Mouse (Mus musculus) retina, postnatal 7 days (tissue): ENCODE data around the gene Cdc25a.
A peak's percentile ranks its signal among the peaks of the same experiment; 100 is the strongest.

Experiments used
- DNase-seq: peaks from one replicate; pipeline ENCODE4 v3.0.0-alpha.2; 2012; ENCODE audit warnings: low read depth, low spot score

The Cdc25a gene

GRCm38 (mm10) chr9:109892651-109893250, 17.4 kb downstream of the Cdc25a start:
- peak; percentile 54 for DNase-seq

- peak; percentile 67 for DNase-seq
Observed at GRCm38 (mm10) chr9:109894413-109895090, 19.2 kb downstream of the Cdc25a start.

- no peak for DNase-seq
Observed at GRCm38 (mm10) chr9:109895593-109895992, 20.2 kb downstream of the Cdc25a start.

GRCm38 (mm10) chr9:109896253-109897150, 21.1 kb downstream of the Cdc25a start:
- DNase-seq, result no peak

GRCm38 (mm10) chr9:109898027-109898426, 22.6 kb downstream of the Cdc25a start:
- DNase-seq, result no peak

DNA sequence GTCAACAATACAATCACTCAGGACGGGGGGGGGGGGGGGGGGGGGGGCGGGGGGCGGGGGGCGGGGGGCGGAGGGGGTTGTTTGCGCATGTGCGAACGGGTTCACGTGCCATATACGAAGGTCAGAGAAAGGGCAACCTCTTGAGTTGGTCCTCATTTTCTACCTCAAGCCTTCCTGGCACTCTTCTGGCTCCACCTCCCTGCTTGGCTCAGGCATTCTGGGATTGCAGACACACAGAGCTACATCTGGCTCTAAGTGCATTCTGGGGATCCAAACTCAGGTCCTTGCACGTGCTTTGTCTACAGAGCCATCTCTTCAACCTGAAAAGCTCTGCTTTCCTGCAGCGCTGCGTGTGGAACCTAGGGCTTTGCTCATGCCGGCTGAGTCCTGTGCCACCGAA, 24.0 kb downstream of the Cdc25a start:
- DNase-seq, result no peak

GRCm38 (mm10) chr9:109899774-109900173, 24.4 kb downstream of the Cdc25a start:
- no peak for DNase-seq

DNA sequence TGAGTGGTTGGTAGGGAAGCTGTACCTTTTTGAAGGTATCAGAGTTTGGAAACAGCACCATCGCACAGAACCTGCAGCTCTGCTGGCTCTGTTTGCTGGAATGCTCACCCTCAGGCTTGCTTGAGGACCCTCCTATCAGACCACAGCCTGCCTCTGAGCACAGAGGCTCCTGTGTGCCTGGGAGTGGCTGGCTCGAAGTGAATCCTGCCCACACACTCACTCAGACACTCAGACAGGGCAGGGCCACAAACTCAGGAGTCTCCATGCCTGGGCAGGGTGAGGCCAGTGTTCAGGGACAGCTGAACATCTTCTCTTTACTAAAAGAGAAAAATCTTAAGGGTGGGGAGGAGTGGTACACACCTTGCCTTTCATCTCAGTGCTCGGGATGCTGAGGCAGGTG, 25.2 kb downstream of the Cdc25a start:
- DNase-seq, result no peak

GRCm38 (mm10) chr9:109902246-109902645, 26.9 kb downstream of the Cdc25a start:
- DNase-seq, result no peak

DNA sequence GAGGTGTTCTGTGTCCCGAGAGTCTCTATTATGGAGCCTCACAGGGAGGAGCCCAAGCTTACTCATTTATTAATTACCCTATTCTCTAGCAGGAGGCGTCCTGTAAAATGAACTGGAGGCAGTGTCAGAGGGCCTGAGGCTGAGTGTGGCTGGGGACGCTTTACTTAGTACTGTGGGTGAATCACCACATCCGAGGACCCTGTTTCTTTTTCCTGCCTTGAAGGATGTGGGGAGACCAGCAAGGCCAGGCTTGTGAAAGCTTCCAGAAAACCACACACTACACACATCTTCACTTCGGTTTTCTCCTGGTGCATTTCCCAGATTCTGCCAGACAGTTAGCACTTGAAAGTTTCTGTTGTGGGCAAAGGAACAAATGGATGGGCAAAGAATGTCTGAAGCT, 27.4 kb downstream of the Cdc25a start:
- DNase-seq, result no peak

DNA sequence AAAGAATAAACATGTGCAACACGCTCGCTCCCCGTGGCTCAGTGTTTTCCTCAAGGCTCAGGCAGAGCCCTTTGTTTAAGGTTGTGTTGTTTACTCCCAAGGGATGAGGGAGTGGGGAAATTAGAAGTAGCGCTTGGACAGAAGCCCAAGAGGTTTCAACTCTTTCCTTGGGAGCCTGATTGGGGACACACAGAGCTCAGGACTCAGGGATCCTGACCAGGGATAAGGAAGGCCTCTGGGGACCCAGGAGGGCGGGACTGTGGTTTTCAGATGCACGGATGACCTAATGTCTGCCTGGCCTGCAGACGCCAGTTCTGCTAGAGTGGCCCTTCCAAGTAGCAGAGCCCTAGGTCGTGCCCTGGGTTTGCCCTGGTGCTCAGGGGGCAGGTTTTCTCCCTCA, 31.9 kb downstream of the Cdc25a start:
- DNase-seq, result no peak

GRCm38 (mm10) chr9:109907774-109908465, 32.5 kb downstream of the Cdc25a start:
- DNase-seq, result no peak

DNA sequence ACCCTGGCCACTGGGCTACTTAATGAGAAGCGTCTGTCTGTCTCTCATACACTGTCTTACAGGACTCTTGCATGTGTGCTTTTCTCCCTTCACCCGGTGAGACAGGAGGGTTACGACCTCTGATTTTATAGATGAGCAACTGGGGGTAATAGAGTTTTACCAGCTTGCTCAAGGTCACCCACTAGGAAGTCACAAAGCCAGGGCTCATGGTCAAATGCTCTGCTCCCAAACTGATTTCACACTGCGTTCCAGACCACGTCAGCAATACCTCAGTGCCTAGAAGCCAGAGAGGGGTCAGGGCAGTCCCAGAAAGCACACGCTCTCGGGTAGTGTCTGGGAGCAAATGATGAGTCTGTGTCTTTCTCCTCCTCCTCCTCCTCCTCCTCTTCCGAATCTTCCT, 33.7 kb downstream of the Cdc25a start:
- no peak for DNase-seq

DNA sequence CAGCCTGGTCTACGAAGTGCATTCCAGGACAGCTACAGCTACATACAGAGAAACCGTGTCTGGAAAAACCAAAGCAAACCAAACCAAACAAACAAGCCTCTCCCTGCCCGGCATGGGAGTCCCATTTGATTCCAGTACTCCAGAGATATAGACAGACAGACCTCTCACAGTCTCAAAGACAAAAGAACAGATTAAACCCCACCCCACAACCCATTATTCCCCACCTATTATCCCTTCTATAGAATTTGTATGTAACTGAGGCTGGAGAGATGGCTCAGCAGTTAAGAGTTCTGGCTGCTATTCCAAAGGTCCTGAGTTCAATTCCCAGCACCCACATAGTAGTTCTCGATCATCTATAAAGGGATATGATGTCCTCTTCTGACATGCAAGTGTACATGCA, 34.5 kb downstream of the Cdc25a start:
- DNase-seq, result no peak

DNA sequence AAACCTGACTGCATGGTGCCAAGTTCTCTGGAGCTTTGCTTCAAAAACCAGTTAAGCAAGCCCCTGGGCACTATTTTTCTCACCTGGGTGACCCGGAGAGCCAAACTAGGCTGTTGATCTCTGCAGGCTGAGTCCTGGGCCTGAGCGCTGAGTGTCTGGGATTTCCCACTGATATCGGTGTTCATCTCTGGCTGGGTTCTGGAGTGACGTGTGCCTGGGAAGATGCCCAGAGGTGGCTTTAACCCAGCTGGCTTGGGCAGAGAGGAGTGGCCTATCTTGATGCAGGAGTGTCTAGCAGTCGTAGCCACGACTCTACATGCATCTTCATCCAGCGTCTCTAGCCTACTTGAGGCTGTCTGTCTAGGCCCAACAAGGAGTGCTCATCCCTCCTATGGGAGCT, 36.4 kb downstream of the Cdc25a start:
- DNase-seq, result no peak

- DNase-seq, result no peak
Observed at GRCm38 (mm10) chr9:109914269-109914926, 39.0 kb downstream of the Cdc25a start.

DNA sequence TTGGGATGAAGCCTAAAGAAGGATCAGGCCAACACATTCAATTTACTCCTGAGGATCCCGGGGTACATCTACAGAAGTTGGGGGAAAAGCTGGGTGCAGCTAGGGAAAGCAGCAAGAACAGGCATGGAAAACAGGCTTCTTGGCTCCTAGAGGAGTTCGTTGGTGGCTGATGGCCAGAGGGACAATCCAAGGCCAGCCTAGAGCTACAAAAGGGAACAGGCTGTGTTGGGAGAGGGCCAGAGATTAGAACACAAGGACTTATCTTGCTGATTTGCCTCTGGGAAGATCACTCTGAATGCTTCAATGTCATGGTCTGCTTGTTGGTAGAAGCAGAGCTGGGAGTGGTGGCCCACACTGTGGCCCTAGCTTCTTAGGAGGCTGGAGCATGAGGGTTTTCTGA, 42.6 kb downstream of the Cdc25a start:
- DNase-seq, result no peak

GRCm38 (mm10) chr9:109929131-109929530, 53.8 kb downstream of the Cdc25a start:
- DNase-seq, result no peak

DNA sequence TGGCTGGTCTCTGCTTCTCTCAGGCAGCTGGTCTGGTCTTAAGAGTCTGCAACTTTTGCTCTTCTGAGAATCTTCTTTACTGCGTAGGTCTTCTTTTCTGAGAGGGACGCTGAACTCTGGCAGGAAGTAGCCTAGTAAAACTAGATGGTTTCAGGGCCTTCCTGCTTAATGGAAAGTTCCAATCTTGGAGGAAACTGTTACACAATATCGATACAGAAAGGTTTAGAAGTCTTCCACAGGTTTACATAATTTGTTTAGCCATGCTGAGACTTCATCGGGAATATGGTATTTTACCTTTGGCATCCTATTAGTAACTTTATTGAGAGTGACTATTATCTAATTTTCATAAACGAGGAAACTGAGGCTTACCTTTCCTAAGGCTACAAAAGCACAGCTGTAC, 54.7 kb downstream of the Cdc25a start:
- DNase-seq, result no peak

- no peak for DNase-seq
Observed at GRCm38 (mm10) chr9:109930752-109931151, 55.4 kb downstream of the Cdc25a start.
